Mouse (Mus musculus) v-Abl transformed pro-B cells (cell line): ENCODE measurements around the gene Olfr1424.

Source experiments
- in situ Hi-C, 2 experiments: fragments of 400-800 bp; cut with MboI; formaldehyde crosslinking; loops; one replicate each; pipeline ENCODE4 v1.15.1; 2025; ENCODE audit not compliant: unreplicated experiment in 2 of 2

Olfr1424 gene

DNA sequence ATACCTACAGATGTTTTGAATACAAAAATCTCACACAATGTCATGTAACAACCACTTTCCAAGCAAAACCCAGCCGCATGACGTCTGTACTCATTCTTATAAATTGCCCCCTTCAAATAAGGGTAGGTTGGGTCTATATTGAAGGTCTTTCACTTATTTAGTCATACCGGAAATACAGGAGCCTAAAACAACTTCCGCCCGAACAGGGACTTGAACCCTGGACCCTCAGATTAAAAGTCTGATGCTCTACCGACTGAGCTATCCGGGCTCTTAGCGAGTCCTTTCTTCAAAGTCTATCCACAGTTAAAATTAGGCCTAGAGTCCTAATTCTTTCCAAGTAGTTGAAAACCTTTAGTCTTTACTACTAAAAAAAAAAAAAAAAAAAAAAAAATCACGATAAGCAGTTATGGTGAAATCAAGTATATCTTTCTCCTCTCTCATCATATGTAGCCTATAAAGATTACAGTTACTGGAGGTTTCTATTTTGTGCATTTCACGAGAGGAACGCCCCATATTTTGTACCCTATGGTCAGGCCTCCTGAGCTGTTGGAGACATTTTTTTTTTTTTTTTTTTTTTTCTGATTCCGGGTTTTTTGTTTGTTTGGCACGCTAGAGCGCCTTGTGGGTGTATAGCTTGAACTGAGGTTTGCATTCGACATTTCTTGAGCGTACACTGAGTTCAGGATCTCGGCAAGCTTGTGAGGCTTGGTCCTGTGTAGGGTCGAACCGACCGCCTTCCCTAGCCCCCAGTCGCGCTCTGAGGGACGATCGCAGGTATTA lies 52.8 kb downstream of the Olfr1424 start:
- in situ Hi-C loops = loop anchor here (5.0 to 25.0 kb wide), 15 partner anchors 97 to 957 kb away; partner anchors contain the start of genes Gm4952 (in 1 of the 2), Mrpl16 (in 1 of the 2), Patl1 (in 1 of the 2) and Pfpl (in 1 of the 2)
